Mouse (Mus musculus) 3134 (cell line): Measurements from ENCODE around the gene Nthl1.

Source experiments
- DNase-seq: peaks from one replicate; pipeline ENCODE4 v3.0.0-alpha.2; 2011; ENCODE audit warnings: low spot score; ENCODE audit not compliant: insufficient read length; ENCODE audit errors: extremely low read depth

Gene Nthl1

DNA sequence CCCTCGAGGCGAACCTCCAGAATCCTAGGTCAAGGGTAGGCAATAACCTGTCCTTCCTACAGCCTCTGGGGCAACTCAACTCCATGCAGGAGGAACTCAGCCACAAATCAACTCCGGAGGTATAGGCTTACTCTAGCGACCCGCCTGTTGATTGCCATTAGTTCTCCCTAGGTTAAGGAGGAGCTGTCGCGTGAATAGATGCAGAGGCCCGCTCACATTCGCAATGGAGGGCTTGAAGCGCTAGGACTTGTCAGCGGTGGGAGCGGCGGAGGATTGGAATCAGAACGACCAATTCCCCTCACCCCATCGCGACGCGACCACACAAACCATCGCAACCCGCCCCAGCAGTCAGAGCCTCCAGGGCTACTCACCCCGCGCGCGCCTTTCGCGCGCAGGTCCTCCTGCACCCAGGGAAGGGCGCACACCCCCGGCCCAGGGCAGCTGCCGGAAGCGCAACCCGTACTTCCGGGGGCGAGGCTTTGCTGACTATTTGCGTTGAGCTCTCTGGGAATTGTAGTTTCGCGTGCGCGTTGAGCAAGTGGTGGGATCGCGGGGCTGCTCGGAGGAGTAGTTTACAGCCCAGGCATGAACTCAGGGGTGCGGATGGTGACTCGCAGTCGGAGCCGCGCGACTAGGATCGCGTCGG lies at the start of gene Nthl1, which contains the start of gene Tsc2:
Gene Nthl1, plus strand, starts transcription at position 514 of the 646 bp plus-strand sequence.
Gene Tsc2, minus strand, starts transcription at position 464 of the 646 bp plus-strand sequence.
- DNase-seq: peak; percentile 90

DNA sequence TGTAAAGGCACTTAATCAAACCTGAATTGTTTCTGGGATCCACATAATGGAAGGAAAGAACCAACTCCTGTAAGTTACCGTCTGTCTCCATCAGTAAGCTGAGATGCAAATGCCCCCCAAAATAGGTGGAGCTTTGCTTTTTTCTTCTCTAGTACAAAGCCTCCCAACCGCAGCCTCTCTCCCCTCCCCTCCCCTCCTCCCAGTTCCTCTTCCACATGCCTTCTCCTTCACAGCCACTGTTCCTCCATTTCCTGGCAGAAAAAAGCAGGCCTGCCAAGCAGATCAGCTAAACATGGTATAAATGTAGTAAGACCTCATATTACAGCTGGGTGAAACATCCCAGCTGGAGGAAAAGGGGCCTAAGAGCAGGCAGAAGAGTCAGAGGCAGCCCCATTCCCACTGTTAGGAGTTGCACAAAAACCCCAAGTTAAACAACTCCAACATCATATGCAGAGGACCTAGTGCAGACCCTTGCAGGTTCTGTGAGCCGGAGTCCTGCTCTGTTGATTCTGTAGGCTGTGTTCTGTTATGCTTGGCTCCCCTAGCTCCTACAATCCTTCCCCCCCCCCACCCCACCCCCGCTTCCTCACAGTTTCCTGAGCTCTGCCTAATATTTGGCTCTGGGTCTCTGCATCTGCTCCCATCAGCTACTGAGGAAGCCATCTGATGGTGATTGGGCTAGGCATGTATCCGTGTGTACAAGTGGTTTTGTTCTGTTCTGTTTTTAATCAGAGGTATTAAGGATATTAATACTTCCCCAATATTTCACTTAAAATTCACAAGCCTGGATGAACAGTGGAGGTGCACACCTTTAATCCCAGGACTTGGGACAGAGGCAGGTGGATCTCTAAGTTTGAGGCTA lies 48.6 kb upstream of the Nthl1 start:
- no peak for DNase-seq

DNA sequence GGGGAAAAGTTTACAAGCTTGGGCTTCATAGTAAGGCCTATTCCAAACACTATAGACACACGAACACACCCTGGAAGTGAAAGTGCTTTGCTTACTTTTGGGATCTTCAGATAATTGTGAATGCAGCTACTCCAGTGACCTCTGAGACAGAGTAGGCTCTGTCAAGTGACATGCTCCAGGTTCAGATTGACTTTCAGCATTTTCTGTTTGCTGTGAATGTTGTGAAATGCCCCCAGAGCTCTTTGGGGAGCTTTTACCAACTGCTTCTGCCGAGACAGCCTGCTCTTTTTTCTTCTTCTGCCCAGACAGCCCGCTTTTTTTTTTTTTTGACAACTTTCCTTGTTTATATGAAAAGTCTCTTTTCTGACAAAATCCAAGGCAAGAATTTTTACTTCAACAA lies 48.0 kb upstream of the Nthl1 start:
- no peak for DNase-seq

DNA sequence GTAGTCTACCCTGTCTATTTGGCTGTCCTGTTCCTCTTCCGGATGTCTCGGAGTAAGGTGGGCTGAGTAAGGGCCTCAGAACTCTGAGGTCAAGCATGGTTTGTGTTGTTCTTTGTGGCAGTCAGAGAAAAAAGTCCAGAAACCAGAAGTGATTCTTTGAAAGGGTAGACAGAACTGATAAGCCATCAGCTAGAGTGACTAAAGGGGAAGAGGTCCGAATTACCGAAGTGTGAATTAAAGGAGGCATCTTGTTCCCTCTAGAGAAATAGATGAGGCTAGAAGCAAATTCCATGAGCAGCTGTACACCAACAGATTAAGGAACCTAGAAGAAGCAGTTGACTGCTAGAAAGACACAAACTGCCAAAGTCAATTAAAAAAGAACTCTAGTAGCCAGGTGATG lies 45.9 kb upstream of the Nthl1 start:
- no peak for DNase-seq

DNA sequence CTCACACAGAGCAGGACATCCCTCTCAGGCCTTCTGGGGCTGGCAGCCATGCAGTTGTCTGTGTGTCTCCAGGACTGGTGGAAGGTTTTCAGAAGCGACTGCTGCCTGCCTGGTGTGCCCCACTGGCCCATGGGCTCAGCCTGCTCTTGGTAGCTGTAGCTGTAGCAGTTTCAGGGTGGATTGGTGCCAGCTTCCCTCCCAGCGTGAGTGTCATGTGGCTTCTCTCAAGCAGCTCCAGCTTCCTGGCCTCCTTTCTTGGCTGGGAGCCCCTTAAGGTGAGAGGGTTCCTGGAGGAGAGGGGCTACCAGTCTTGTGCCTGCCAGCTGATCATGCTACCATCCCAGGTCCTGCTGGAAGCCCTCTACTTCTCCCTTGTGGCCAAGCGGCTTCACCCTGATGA lies 41.5 kb upstream of the Nthl1 start:
- DNase-seq: no peak

DNA sequence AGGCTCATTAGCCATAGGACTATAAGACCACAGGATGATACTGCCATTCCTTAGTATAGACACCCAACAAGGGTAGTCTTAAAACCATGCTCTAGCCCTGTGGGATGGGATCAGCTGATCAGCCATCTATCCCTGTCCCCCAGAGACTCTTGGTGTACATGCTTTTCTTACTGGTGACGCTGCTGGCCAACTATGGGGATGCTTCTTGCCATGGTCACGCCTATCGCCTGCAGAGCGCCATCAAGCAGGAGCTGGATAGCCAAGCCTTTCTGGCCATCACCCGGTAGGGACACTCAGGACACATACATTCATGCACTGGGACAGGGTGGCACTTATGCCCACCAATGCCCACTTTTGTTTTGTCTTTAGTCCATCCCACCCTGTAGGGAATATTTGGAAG lies 40.8 kb upstream of the Nthl1 start:
- DNase-seq: no peak

DNA sequence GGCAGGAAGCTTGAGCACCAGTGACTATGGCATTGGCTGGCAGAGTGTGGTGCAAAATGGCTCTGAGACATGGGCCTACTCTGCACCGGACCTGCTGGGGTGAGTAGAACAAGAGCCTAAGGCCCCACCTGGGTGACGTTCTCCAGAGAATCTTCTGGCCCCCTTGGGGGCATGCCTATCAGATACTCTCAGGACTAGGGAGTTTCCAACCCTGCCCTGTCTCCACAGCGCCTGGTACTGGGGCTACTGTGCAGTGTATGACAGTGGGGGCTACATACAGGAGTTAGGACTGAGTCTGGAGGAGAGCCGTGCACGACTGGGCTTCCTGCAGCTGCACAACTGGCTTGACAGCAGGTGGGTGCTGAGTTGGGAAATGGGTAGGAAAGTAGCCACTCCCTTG lies 39.2 kb upstream of the Nthl1 start:
- no peak for DNase-seq

DNA sequence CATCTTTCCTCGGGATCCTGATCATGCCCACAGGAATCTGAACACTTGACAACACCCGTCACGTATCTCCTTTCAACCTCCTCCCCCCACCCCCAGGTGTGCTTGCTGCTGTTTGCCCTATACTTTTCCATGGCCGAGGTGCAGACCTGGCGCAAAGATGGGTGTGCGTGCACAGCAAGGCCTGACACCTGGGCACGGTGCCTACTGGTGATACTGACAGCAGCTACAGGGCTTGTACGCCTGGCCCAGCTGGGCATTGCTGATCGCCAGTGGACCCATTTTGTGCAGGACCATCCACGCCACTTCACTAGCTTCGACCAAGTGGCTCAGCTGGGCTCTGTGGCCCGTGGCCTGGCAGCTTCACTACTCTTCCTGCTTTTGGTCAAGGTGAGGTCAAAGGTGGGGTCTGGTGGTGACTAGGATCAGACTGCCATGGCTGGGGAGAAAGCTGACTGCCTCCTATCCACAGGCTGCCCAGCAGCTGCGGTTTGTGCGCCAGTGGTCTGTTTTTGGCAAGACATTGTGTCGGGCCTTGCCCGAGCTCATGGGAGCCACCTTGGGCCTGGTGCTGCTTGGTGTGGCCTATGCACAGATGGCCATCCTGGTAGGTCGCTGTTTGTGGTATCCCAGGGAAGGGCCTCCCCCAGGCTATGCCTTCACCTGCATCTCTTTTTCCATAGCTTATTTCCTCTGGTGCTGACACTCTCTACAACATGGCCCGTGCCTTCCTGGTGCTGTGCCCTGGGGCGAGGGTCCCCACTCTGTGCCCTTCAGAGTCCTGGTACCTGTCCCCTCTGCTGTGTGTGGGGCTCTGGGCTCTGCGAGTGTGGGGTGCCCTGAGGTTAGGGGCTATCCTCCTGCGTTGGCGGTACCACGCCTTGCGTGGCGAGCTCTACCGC lies 38.2 kb upstream of the Nthl1 start:
- DNase-seq: no peak

DNA sequence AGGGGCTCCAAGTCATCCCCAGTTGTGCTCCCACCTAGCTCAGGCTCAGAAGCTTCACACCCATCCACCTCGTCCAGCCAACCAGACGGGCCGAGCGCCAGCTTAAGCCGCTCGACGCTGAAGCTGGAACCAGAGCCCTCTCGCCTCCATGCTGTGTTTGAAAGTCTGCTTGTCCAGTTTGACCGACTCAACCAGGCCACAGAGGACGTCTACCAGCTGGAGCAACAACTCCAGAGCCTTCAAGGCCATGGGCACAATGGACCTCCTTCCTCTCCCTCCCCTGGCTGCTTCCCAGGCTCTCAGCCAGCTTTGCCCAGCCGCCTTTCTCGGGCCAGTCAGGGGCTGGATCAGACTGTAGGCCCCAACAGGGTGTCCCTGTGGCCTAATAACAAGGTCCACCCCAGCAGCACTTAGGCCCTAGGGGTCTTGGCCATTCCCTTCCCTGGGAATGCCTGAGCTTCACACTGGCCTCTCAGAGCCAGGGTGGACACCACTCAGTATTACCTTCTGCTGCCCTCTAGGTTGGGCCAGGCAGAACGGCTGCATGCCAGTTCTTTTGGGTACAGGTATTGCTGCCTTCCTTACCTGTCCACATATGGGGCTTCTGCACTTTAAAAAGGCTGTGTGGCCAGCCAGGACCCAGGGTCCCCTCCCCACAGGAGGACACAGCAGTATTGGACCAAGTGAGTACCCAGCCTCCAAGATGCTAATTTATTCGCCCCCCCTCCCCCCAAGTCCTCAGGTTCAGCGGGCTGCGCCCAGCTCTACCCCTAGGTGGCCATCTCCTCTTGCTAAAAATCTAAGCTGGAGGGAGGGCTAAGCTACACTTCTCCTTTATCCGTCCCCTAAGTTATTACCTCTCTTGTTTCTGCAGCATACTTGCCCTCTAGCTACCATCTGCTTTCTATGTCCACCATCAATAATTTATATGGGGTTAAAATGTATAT lies 37.1 kb upstream of the Nthl1 start:
- no peak for DNase-seq

DNA sequence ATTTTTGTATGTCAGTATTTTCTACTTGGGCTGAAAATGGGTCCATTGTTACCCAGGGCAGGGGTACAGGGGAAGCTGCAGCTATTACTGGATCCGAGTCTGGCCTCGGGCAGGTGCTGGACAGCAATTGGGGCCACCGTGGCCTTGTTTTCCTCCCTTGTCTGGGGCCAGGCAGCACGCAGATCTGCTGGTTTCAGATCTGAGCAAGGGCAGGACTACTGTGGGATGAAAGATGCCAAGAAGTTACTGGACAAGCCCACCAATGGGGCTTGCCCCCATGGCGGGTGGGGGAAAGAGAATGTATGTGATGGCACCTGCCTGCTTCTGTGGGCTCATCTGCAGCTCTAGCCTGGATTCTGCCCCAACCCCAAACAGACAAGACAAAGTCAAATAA lies 36.4 kb upstream of the Nthl1 start:
- DNase-seq: no peak

DNA sequence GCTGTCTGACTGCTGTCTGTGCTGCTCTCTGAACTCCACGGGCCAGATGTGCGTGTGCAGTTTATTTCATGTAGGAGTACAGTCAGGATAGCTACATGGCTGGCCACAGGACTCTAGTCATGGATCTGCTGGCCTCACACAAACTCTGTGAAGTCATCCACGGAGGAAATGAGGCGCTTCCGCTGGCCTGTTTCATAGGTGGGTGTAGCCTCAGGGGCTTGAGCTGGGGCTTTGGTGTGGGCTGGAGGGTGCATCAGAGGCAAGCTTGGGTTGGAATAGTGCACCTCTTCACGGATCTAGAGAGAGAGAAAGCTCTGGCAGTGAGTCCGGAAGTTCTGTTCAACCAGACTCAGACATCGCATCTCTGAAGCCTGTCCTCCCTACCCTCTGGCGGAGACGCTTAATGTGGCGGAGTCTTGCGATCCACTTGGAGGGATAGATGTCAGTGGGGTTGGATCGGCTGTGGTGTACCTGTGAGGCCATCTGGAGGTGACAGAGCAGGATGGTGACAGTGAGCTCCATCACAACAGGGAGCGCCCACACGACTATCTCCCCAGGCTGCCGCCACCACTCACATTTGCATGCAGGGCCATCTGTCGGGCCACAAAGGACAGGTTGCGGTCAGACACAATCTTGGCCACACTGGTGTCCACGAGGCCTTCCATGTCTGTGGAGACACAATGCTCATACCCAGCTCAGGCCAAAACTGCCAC lies 35.9 kb upstream of the Nthl1 start:
- no peak for DNase-seq

DNA sequence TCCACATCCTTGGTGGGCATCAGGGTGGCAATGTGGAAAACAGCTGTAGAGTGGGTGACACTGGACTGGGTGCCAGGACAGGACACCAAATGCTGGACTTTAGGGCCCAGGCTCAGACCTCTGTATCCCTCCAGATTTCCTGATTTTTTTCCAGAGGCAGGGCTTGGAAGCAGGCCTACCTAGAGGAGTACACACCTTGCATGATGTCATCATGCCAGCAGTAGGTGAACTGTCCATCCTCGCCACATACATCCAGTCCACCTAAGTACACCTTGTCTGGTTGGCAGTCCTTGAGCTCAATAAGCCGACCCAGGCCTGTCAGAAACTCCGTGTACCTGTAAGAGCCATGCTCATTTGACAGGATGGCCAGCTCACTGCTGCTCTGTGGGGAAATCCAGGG lies 34.5 kb upstream of the Nthl1 start:
- DNase-seq: no peak

DNA sequence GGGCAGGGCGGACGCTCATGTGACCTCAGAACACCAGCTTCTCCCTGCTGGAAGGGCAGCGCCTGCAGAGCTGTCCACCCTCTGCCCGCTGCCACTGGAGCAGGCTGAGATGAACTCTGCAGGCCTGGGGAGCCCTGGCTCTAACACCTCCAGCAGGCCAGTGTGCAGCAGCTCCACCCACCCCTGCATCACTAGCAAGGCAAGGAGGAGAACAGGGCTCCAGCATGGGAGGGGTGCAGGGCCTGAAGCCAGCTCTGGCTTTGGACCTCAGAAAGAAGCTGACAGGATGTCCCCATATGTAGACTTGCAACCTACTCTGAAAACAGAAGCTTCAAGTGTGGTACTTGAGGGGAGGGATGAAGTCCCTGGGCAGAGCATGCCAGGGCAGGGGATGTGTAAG lies 32.0 kb upstream of the Nthl1 start:
- DNase-seq: no peak

DNA sequence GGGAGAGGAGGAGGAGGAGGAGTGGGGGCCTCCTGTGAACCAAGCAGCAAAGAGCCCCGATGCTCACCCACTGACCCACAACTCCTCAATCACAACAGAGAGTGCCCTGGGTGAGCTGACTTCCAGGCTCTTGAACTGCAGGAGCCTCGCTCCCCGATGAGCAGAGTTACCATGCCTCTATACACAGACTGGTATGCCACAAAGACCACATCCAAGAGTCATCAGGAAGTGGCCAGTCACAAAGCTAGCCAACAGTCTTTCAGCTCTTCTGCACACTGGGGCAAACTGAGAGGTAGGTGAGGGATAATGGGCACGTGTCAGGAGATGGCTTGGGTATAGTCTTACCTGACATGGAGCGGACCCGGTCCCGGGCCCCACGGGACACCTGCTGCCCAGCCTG lies 28.5 kb upstream of the Nthl1 start:
- DNase-seq: no peak

DNA sequence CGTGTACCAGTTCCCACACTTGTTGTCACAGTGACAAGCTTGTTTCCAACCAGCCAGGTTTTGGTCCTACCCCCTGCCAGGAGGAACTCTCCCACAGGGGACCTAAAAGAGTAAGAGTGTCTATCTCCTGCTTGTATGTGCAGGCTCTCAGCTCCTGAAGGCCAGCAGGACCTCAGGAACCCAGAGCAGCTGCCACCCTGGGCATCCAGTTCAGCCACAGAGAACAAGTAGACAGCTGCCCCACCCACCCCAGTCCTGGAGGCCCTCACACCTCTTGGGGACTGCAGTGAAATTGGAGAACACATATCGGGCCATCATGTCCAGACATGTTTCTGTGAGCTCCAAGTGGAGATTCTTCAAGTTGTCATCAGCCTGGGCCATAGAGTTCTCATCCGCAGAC lies 27.9 kb upstream of the Nthl1 start:
- no peak for DNase-seq

DNA sequence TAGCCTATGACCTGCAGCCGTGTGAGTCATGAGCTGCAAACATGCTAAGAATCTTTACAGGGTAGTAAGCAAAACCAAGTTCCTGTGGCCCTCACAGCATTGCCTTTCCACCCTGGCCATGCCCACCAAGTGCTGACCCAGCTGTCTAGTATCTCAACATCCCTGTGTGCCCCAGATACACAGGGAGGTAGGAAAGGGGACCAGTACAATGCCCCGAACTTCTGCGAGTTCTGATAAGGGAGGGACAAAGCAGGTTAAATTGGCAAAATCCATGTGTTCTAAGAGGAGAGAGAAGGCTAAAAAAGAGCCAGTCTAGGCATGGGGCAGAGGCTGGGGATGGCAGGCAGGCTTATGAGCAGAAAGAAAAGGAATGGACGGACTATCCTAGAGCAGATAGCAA lies 24.1 kb upstream of the Nthl1 start:
- no peak for DNase-seq

DNA sequence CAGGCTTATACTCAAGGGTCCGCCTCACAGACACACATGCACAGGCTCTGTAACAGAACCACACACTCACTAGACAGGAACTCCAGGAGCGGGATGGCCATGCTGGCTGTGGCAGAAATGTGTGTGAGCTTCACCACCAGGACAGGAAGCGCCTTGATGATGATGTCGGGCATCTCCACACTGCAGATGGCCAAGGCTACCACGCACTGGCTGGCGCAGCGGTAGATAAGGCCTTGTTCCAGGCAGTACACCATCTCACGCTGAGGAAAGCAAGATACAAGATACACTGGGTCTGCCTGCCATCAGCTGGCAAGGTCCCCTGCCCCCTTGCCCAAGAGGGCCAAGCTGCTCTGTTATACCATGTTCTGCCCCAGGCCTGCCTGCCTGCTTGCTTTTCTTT lies 23.6 kb upstream of the Nthl1 start:
- DNase-seq: no peak

DNA sequence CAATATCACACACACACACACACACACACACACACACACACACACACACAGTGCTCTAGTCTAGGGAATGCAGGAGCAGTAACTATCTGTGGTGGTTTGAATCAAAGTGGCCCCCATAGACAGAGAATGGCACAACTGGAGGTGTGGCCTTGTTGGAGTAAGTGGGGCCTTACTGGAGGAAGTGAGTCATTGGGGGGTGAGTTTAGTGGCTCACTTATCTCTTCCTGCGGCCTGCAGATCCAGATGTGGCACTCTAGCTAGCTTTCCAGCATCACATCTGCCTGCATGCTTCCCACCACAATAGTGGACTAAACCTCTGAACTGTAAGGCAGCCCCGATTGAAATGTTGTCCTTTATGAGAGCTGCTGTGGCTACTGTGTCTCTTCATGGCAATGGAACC lies 21.8 kb upstream of the Nthl1 start:
- DNase-seq: no peak

DNA sequence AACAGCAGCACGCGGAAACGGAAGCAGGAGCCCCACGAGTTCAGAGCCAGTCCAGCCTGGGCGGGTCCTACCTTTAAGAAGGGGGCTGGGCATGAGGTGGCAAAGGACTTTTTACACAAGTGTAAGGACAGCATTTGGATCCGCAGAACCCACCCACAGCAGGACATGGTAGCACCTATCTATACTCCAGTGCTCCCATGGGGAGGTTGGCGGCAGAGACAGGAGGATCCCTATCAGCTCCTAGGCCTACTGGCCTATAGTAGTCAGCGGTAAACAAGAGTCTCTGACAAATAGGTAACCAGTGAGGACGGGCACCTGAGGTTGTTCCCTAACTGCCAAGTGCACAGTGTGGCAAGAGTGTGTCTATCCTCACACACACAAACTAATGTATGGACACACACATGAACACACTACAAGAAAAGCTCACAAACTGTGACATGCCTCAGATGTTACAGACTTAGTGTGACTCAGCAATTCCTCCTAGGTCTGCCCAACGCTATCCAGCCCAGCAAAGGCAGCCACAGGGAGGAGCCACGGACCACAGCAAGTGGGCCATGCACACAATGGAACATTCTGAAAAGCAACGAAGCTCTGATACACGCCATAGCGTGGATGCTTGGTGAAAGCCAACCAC lies 14.8 kb upstream of the Nthl1 start:
- DNase-seq: peak; percentile 59
